Comparison of ENCODE assay signal across 23 mouse cellular contexts in the genomic region with DNA sequence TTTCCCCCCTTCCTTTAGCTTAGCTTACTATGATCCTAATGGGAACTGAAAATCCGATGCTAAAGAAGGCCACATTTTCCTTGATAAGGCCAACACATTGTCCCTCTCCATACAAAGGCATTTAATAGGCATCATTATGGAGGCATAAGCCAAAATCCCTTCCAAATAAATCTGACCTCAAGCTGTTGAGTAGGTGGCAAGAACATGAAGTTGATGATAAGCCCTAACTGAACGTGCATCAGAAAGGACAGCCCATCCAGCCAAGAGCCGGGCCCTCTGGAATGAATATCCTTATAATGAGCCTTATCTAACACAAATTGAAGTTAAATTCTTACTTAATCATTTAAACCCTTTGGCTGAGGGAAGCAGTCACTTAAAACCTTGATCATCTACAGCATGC.
"Had no signal": no experiment of that assay in that cellular context is flagged by ENCODE, and none has a peak within 500 bp of the region (broad histone marks: within the 10 kb centered on the region; RNA-seq: fewer than 3 reads in every experiment).

No protein-coding gene starts in this region.

- H3K27ac ChIP-seq: forebrain, embryonic 15.5 days; hindbrain, embryonic 13.5 days; hindbrain, embryonic 15.5 days; hindbrain, postnatal 0 days; kidney, embryonic 15.5 days; kidney, postnatal 0 days; limb, embryonic 13.5 days; limb, embryonic 15.5 days had no signal

- DNase-seq: forebrain, postnatal 0 days; gastrocnemius, postnatal 14 days; gastrocnemius, postnatal 36 days; heart, postnatal 14 days; heart, postnatal 36 days; kidney, adult 11 months; kidney, adult 2 months; kidney, adult 9 months; kidney, postnatal 14 days; kidney, postnatal 36 days; layer of hippocampus, adult 9-11 months; layer of hippocampus, postnatal 36 days; left cerebral cortex, postnatal 4 days had no signal

- H3K4me1 ChIP-seq: forebrain, embryonic 15.5 days; hindbrain, embryonic 13.5 days; hindbrain, embryonic 15.5 days; kidney, embryonic 15.5 days; limb, embryonic 13.5 days; limb, embryonic 15.5 days had no signal

- ATAC-seq: forebrain, embryonic 15.5 days; forebrain, postnatal 0 days; hindbrain, postnatal 0 days; intestine, embryonic 16.5 days had no signal

- H3K4me3 ChIP-seq: forebrain, embryonic 15.5 days; heart, embryonic 12.5 days; hindbrain, embryonic 13.5 days; hindbrain, embryonic 15.5 days; kidney, embryonic 15.5 days; limb, embryonic 13.5 days; limb, embryonic 15.5 days had no signal

- H3K9me3 ChIP-seq: forebrain, embryonic 15.5 days; heart, embryonic 12.5 days; hindbrain, embryonic 13.5 days; hindbrain, embryonic 15.5 days; kidney, embryonic 15.5 days; limb, embryonic 13.5 days; limb, embryonic 15.5 days had no signal

- H3K36me3 ChIP-seq: forebrain, embryonic 15.5 days; heart, embryonic 12.5 days; hindbrain, embryonic 13.5 days; hindbrain, embryonic 15.5 days; kidney, embryonic 15.5 days; limb, embryonic 13.5 days; limb, embryonic 15.5 days had no signal

- H3K4me2 ChIP-seq: forebrain, embryonic 15.5 days; heart, embryonic 12.5 days; hindbrain, embryonic 13.5 days; hindbrain, embryonic 15.5 days; kidney, embryonic 15.5 days; limb, embryonic 13.5 days; limb, embryonic 15.5 days had no signal

- H3K9ac ChIP-seq: forebrain, embryonic 15.5 days; forebrain, postnatal 0 days; heart, embryonic 12.5 days; hindbrain, embryonic 13.5 days; hindbrain, embryonic 15.5 days; kidney, embryonic 15.5 days; limb, embryonic 13.5 days; limb, embryonic 15.5 days had no signal

- H3K27me3 ChIP-seq: forebrain, embryonic 15.5 days; heart, embryonic 12.5 days; hindbrain, embryonic 13.5 days; hindbrain, embryonic 15.5 days; kidney, embryonic 15.5 days; limb, embryonic 13.5 days; limb, embryonic 15.5 days had no signal
